Mouse (Mus musculus) G1E (cell line): ENCODE data around the gene C1qa. TPM values are rescaled to one million over a fixed set of nuclear protein-coding genes. Genes with fewer than 3 reads are reported as not detected.

Source experiments
- ATAC-seq: 2 replicates; pipeline ENCODE4 v1.8.0; 2016; ENCODE audit warnings: mild to moderate bottlenecking; ENCODE audit not compliant: insufficient number of reproducible peaks, poor library complexity, low FRiP score, severe bottlenecking; ENCODE audit errors: extremely low read depth
- DNase-seq: peaks from one replicate; pipeline ENCODE4 v3.0.0; 2012; ENCODE audit warnings: low spot score
- H3K27me3 ChIP-seq: 2 replicates; pipeline ENCODE4 v1.6.1; 2012; ENCODE audit warnings: mild to moderate bottlenecking, low read length, inconsistent platforms; ENCODE audit not compliant: insufficient read depth
- H3K36me3 ChIP-seq: replicated peaks from 2 replicates; pipeline ENCODE3; 2012; ENCODE audit warnings: mild to moderate bottlenecking, inconsistent platforms
- H3K4me1 ChIP-seq: 2 replicates; pipeline ENCODE4 v1.6.1; 2012; ENCODE audit warnings: low read depth, low read length, inconsistent platforms, mixed read lengths; ENCODE audit not compliant: insufficient read depth
- H3K4me3 ChIP-seq: 2 replicates; pipeline ENCODE4 v1.5.1; 2012; ENCODE audit warnings: low read depth, mild to moderate bottlenecking, inconsistent platforms, low read length, moderate library complexity, mixed read lengths
- H3K9me3 ChIP-seq: replicated peaks from 2 replicates; pipeline ENCODE4 v1.6.1; 2012; ENCODE audit warnings: inconsistent platforms
- CTCF ChIP-seq: IDR thresholded peaks from 2 replicates; pipeline ENCODE4 v1.5.1; 2012; ENCODE audit warnings: low read depth, low read length, inconsistent platforms, mixed read lengths
- GATA1 ChIP-seq: IDR thresholded peaks from 2 replicates; pipeline ENCODE4 v1.6.1; 2012; ENCODE audit warnings: borderline replicate concordance, low read length, inconsistent platforms, mixed read lengths
- GATA2 ChIP-seq: IDR thresholded peaks from 2 replicates; pipeline ENCODE4 v1.6.1; 2012; ENCODE audit warnings: low read depth, low read length, inconsistent platforms, borderline replicate concordance
- POLR2AphosphoS5 ChIP-seq: IDR thresholded peaks from 2 replicates; pipeline ENCODE4 v1.6.1; 2012; ENCODE audit warnings: low read depth, low read length, inconsistent platforms; ENCODE audit not compliant: insufficient replicate concordance
- TAL1 ChIP-seq: conservative IDR thresholded peaks from 2 replicates; pipeline ENCODE4 v1.6.1; 2012; ENCODE audit warnings: low read depth, low read length, inconsistent platforms, mixed read lengths
- polyA plus RNA-seq: library from polyadenylated mRNA; stranded (reverse); fragments of >175 nt; gene quantifications from 2 replicates; pipeline ENCODE4 v1.2.3, GENCODE M21; 2012
- total RNA-seq, 2 experiments: library from RNA; stranded (forward) in 1 of 2; stranded (reverse) in 1 of 2; fragments of 200-1000 nt in 1 of 2; fragments of >200 nt in 1 of 2; fragmentation: Nextera tagmentation in 1 of 2; gene quantifications; 2 replicates each; pipeline ENCODE4 v1.2.3; 2014 to 2017

The C1qa gene
- total and polyA plus RNA-seq, 3 experiments = 7.4 TPM; not detected in 2

- DNase-seq (no peak), ATAC-seq (no peak)
- H3K36me3 ChIP-seq = no peaks in the 10 kb centered on the region
- no peaks in the 10 kb centered on the region for H3K9me3 ChIP-seq
- no peaks in the 10 kb centered on the region for H3K27me3 ChIP-seq
- H3K4me1 ChIP-seq = no peaks in the 10 kb centered on the region
- H3K4me3 ChIP-seq = no peak overlapping the region
- TF ChIP-seq GATA2 = no peak
- TF ChIP-seq TAL1 = no peak
- TF ChIP-seq CTCF = no peak
- TF ChIP-seq GATA1 = no peak
- no peak for TF ChIP-seq POLR2AphosphoS5
Observed at GRCm38 (mm10) chr4:136855081-136855480, 43.5 kb downstream of the C1qa start.

GRCm38 (mm10) chr4:136852989-136853388, 45.6 kb downstream of the C1qa start:
- DNase-seq (no peak), ATAC-seq (no peak)
- no peaks in the 10 kb centered on the region for H3K36me3 ChIP-seq
- no peak for TF ChIP-seq TAL1
- TF ChIP-seq POLR2AphosphoS5 = no peak
- no peak for TF ChIP-seq GATA1
- TF ChIP-seq CTCF = no peak
- no peak for TF ChIP-seq GATA2
- no peaks in the 10 kb centered on the region for H3K4me1 ChIP-seq
- H3K4me3 ChIP-seq = no peak overlapping the region; the same call in 1 of the 2 replicates
- H3K9me3 ChIP-seq = no peaks in the 10 kb centered on the region
- no peaks in the 10 kb centered on the region for H3K27me3 ChIP-seq

DNA sequence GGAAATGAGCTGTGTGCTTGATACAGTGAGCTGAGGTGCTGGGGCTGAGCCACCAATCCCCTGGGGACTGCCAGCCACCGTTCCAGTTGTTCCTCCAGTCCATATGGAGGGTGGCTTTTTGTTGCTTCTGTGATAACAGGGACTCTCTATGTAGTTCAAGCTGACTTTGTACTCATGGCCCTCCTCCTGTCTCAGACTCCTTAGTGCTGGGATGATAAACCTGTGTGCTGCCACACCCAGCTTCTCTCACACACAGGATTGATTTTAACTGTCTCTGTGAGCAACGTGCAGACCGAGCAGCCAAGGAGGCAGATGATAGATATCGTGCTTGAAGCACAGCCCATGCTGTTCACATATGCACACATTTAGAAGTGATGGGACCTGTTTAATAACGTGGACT, 46.5 kb downstream of the C1qa start:
- DNase-seq (no peak), ATAC-seq (no peak)
- no peak for TF ChIP-seq GATA2
- TF ChIP-seq CTCF = no peak
- no peaks in the 10 kb centered on the region for H3K27me3 ChIP-seq
- H3K36me3 ChIP-seq = no peaks in the 10 kb centered on the region
- no peak overlapping the region for H3K4me3 ChIP-seq
- H3K9me3 ChIP-seq = no peaks in the 10 kb centered on the region
- no peaks in the 10 kb centered on the region for H3K4me1 ChIP-seq

DNA sequence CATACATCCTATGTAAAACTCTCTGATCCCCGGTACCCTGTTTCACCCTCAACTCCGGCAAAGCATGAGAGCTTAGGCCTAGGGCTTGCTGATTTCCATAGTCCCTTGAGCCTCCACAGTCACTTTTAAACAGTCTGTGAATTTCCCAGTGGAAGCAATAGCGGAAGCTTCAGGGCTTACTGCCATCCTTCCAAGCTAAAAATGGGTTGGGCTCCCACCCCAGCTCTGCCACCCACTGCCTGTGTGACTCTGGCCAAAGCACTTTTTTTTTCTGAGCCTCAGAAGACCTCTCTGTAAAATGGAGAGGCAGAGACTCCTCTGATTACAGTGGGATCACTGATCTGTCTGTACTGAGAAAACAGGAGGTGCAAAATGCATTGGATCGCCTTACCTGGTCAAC, 50.0 kb downstream of the C1qa start:
- no peaks in the 10 kb centered on the region for H3K27me3 ChIP-seq

DNA sequence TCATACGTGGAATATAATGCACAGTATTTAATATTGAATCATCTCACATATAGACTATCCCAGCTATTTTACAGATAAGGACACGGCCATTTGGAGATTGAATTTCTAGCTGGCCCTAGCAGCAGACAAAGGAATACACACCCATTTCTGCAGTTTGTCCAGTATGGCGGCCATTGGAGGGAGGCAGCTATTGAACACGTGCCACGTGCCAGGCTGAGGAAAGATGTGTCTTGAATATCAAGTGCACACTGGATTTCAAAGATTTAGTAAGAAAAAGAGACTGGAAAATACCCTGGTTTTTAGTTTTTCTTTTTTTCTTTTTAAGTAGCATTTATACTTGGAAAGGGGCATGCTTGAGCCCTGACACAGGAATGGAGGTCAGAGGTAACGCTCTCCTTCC, 51.4 kb downstream of the C1qa start:
- H3K36me3 ChIP-seq = no peaks in the 10 kb centered on the region
- no peaks in the 10 kb centered on the region for H3K27me3 ChIP-seq
- TF ChIP-seq TAL1 (no peak), GATA1 (no peak), GATA2 (no peak), CTCF (no peak), POLR2AphosphoS5 (no peak)
- ATAC-seq (no peak), DNase-seq (no peak)
- no peaks in the 10 kb centered on the region for H3K9me3 ChIP-seq
- H3K4me1 ChIP-seq = no peaks in the 10 kb centered on the region
- no peak overlapping the region for H3K4me3 ChIP-seq

More for the DNA sequence above, 50.0 kb downstream of the C1qa start:
- no peaks in the 10 kb centered on the region for H3K36me3 ChIP-seq
- ATAC-seq (no peak), DNase-seq (no peak)
- no peaks in the 10 kb centered on the region for H3K4me1 ChIP-seq
- H3K4me3 ChIP-seq = no peak overlapping the region
- H3K9me3 ChIP-seq = no peaks in the 10 kb centered on the region
- TF ChIP-seq GATA2 = no peak
- TF ChIP-seq POLR2AphosphoS5 = no peak
- no peak for TF ChIP-seq GATA1
- TF ChIP-seq TAL1 = no peak
- no peak for TF ChIP-seq CTCF

Other genes starting within 250 kb of the C1qa start
- gene Ephb2, start 62.8 kb downstream of the C1qa start, total RNA-seq (2014; fragmentation: Nextera tagmentation) = 0.05 and 0.08 TPM in 2 replicates
- gene Ephb2, start 62.8 kb downstream of the C1qa start, total RNA-seq (2017) = 0.12 and 0.33 TPM in 2 replicates
- gene Ephb2, start 62.8 kb downstream of the C1qa start, polyA plus RNA-seq = 0.34 and 0.36 TPM in 2 replicates
- not detected in 2 replicates for gene C1qb, start 12.6 kb downstream of the C1qa start, total RNA-seq (2014; fragmentation: Nextera tagmentation)
- 0.16 TPM in 1 of 2 replicates, not detected in the other for gene C1qb, start 12.6 kb downstream of the C1qa start, total RNA-seq (2017)
- gene C1qb, start 12.6 kb downstream of the C1qa start, polyA plus RNA-seq = 0.09 TPM in 1 of 2 replicates, not detected in the other
- gene C1qc, start 5.7 kb downstream of the C1qa start, total RNA-seq (2014; fragmentation: Nextera tagmentation) = not detected in 2 replicates
- gene C1qc, start 5.7 kb downstream of the C1qa start, total RNA-seq (2017) = 0.49 TPM in 1 of 2 replicates, not detected in the other
- 0.04 and 0.07 TPM in 2 replicates for gene C1qc, start 5.7 kb downstream of the C1qa start, polyA plus RNA-seq
- gene Epha8, start 58.0 kb upstream of the C1qa start, total RNA-seq (2014; fragmentation: Nextera tagmentation) = not detected in 2 replicates
- 0.11 TPM in 1 of 2 replicates, not detected in the other for gene Epha8, start 58.0 kb upstream of the C1qa start, total RNA-seq (2017)
- not detected in 2 replicates for gene Epha8, start 58.0 kb upstream of the C1qa start, polyA plus RNA-seq
- gene Zbtb40, start 150.0 kb upstream of the C1qa start, total RNA-seq (2014; fragmentation: Nextera tagmentation) = 15.4 and 16.7 TPM in 2 replicates
- 13.4 and 14.4 TPM in 2 replicates for gene Zbtb40, start 150.0 kb upstream of the C1qa start, total RNA-seq (2017)
- gene Zbtb40, start 150.0 kb upstream of the C1qa start, polyA plus RNA-seq = 10.9 and 17.8 TPM in 2 replicates